Mouse (Mus musculus) olfactory bulb, adult 2 months (tissue): ENCODE measurements at regions not wholly inside any gene's neighbourhood (a gene's known extent, or its start where the extent isn't known, plus 50 kb on each side); places are given as distances from the start of the nearest gene placed in this dataset.

Experiments
- CTCF ChIP-seq: fragments of 200-500 bp; IDR thresholded peaks from 2 replicates; pipeline ENCODE4 v1.5.1; 2012; ENCODE audit warnings: low read depth, mild to moderate bottlenecking, low read length, moderate library complexity; ENCODE audit not compliant: insufficient read depth
- POLR2A ChIP-seq: fragments of 200-500 bp; IDR thresholded peaks from 2 replicates; pipeline ENCODE4 v1.6.1; 2012; ENCODE audit warnings: mild to moderate bottlenecking, low read depth, low read length, moderate library complexity; ENCODE audit not compliant: insufficient read depth

GRCm38 (mm10) chr9:33060636-33061264 lies 424.7 kb downstream of the Ets1 start:
- TF ChIP-seq CTCF (no peak), POLR2A (no peak)
